Mouse (Mus musculus) hindbrain, embryonic 12.5 days (tissue): ENCODE data around the gene Etv4. TPM values are rescaled to one million over a fixed set of nuclear protein-coding genes. Genes with fewer than 3 reads are reported as not detected.
A peak's percentile ranks its signal among the peaks of the same experiment; 100 is the strongest.

Experiments
- ATAC-seq: fragments of 200-750 bp; cut with Nextera tagmentation; 2 replicates; pipeline ENCODE4 v1.8.0; 2017; ENCODE audit warnings: moderate TSS enrichment; ENCODE audit not compliant: low FRiP score
- H3K27ac ChIP-seq: fragments of 300-500 bp; sonication (generic); 2 replicates; pipeline ENCODE4 v1.5.1; 2016; ENCODE audit warnings: mild to moderate bottlenecking
- H3K27me3 ChIP-seq: fragments of 300-500 bp; sonication (generic); 2 replicates; pipeline ENCODE4 v1.6.1; 2016; ENCODE audit warnings: mild to moderate bottlenecking
- H3K36me3 ChIP-seq: fragments of 300-500 bp; sonication (generic); 2 replicates; pipeline ENCODE4 v1.6.1; 2016; ENCODE audit warnings: mild to moderate bottlenecking
- H3K4me1 ChIP-seq: fragments of 300-500 bp; sonication (generic); 2 replicates; pipeline ENCODE4 v1.6.1; 2016
- H3K4me2 ChIP-seq: fragments of 300-500 bp; sonication (generic); replicated peaks from 2 replicates; pipeline ENCODE4 v1.6.1; 2016; ENCODE audit warnings: mild to moderate bottlenecking
- H3K4me3 ChIP-seq: fragments of 300-500 bp; sonication (generic); 2 replicates; pipeline ENCODE4 v1.5.1; 2016; ENCODE audit warnings: mild to moderate bottlenecking
- H3K9ac ChIP-seq: fragments of 300-500 bp; sonication (generic); 2 replicates; pipeline ENCODE4 v1.6.1; 2016; ENCODE audit warnings: mild to moderate bottlenecking, moderate library complexity
- H3K9me3 ChIP-seq: fragments of 300-500 bp; sonication (generic); replicated peaks from 2 replicates; pipeline ENCODE4 v1.6.1; 2016; ENCODE audit warnings: mild to moderate bottlenecking
- WGBS: fragments of 180-500 bp; shearing (Covaris S2); methylation state at CpG from one replicate; pipeline ENCODE4 v1.1.7; 2016; 5-methylcytosine and 5-hydroxymethylcytosine counted together
- polyA plus RNA-seq: library from polyadenylated mRNA; unstranded; fragments of >200 nt; fragmentation: Nextera tagmentation; extraction: Ambion mirVana; gene quantifications from 2 replicates; pipeline ENCODE4 v1.2.1, GENCODE M21; 2016

Etv4 gene
- polyA plus RNA-seq, 1 experiment from 2014 or later: 8.4 TPM

DNA sequence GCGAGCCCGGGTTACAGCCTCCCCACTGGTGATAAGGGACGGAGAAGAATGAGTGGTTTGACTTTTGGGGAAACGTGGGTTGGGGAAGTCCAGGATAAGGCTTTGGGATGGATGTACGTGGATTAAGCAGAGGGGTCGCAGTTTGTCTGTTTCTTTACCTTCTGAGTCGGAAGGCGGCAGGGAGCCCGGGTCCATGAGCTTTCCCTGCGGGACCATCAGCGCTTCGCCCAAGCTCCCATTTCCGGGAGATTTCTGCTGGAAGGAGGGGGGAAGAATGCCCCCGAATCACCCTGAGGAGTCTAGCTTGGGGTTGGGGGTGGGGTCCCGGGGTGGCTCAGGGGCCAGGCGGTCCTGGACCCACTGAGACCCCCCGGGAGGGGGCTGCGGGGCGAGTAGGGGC, 1.1 kb downstream of the Etv4 start:
- Histone ChIP-seq H3K4me3 (peak overlapping the region; percentile 51), H3K36me3 (no peaks in the 10 kb centered on the region), H3K27ac (0 out of 2 replicates have a peak overlapping the region, but pooled peaks have one; percentile 55), H3K9me3 (no peaks in the 10 kb centered on the region), H3K27me3 (peaks cover 87% of the 10 kb centered on the region), H3K4me2 (peak overlapping the region; percentile 97), H3K4me1 (peaks cover 18% of the 10 kb centered on the region), H3K9ac (peak overlapping the region; percentile 69)
- ATAC-seq: no peak
- 2% methylated on average over 19 of the region's 19 CpGs for WGBS

DNA sequence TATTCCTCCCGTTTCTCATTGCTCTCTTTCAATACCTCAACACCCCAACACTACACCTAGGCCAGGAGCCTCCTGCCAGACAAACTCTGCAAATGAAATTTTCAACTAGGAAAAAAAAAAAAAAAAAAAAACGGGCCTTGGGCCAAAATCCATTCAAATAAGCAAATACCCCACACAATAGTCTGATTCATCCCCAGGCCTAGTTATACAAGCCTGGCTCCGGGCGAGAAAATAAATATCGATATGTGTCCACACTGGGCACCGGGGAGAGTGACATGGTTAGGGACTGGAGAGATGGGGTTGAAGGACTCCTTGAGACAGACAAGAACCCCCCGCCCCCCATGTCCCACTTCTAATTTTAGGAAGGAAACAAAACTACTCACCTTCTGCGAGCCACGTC, 1.6 kb downstream of the Etv4 start:
- Histone ChIP-seq H3K4me3 (peak overlapping the region; percentile 51), H3K4me2 (peak overlapping the region; percentile 97), H3K27me3 (peaks cover 82% of the 10 kb centered on the region), H3K27ac (no peak overlapping the region), H3K4me1 (peaks cover 18% of the 10 kb centered on the region), H3K9me3 (no peaks in the 10 kb centered on the region), H3K36me3 (no peaks in the 10 kb centered on the region), H3K9ac (no peak overlapping the region)
- WGBS: 28% methylated on average over 9 of the region's 9 CpGs
- no peak for ATAC-seq

DNA sequence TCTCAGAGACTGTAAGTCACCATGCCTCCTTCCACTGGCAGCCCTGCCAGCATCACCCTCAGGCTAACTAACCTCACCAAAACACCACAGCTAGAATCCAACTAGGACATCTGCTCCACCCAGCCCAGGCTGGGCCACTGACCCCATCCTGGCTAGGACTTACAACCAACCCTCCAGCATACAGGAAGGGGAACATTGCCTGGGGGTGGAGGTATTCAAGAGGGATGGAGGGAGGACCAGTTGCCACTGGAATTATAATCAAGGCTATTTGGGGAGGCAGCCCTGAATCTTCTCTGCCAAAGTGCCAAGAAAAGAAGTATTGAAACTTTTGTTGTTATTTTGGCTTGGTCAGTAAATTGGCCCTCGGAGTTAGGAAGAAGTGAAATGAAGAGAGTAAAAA, 2.0 kb downstream of the Etv4 start:
- Histone ChIP-seq H3K36me3 (no peaks in the 10 kb centered on the region), H3K4me3 (no peak overlapping the region), H3K4me2 (0 out of 2 replicates have a peak overlapping the region, but pooled peaks have one; percentile 2), H3K9ac (no peak overlapping the region), H3K27me3 (peaks cover 80% of the 10 kb centered on the region), H3K4me1 (peaks cover 18% of the 10 kb centered on the region), H3K9me3 (no peaks in the 10 kb centered on the region), H3K27ac (no peak overlapping the region)
- WGBS: 70% methylated on average over 1 of the region's 1 CpGs
- no peak for ATAC-seq

DNA sequence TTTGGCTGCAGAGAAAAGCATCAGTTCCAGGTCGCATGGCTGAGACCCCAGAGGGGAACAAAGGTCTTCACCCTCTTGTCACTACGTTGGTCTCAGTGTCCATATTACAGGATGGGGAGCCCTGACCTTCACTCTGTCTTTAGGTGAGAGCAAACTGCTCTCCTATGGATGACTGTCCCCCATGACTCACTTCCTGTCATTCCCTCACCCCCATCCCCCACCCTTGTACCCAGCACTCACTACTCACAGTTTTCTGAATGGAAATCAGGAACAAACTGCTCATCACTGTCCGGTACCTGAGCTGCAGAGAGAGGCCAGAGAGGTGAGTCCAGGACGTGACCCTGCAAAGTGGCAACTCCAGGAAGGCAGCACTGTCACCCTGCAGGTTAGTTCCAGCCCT, 8.3 kb downstream of the Etv4 start:
- no peak overlapping the region for H3K9ac ChIP-seq
- no peaks in the 10 kb centered on the region for H3K36me3 ChIP-seq
- ATAC-seq: no peak
- 75% methylated on average over 4 of the region's 4 CpGs for WGBS
- H3K9me3 ChIP-seq: no peaks in the 10 kb centered on the region
- H3K27ac ChIP-seq: no peak overlapping the region
- peaks cover 8% of the 10 kb centered on the region for H3K4me1 ChIP-seq
- H3K27me3 ChIP-seq: peaks cover 62% of the 10 kb centered on the region
- no peak overlapping the region for H3K4me3 ChIP-seq
- H3K4me2 ChIP-seq: no peak overlapping the region

DNA sequence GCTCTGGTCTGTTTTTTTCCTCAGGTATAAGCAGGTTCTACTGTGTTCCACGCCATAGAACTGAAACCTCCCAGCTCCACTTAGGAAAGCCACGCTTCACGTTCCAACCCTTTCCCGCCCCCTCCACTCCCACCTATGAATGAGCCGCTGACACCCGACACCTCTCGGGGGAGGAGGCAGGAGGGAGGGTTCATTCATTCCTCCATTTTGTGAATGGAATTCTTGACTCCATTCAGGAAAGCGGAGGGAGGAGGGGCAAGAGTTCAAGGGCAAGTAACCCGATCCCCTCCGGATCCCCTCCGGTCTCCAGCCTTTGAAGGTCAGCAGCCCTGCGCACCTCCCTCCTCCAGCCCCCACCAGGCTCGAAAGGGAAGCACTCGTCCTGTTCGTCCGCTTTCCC, 12.7 kb downstream of the Etv4 start:
- Histone ChIP-seq H3K27ac (no peak overlapping the region), H3K9ac (no peak overlapping the region), H3K4me2 (peak overlapping the region; percentile 44), H3K4me1 (peaks cover 11% of the 10 kb centered on the region), H3K4me3 (no peak overlapping the region), H3K9me3 (no peaks in the 10 kb centered on the region), H3K27me3 (peaks cover 66% of the 10 kb centered on the region), H3K36me3 (peaks cover 22% of the 10 kb centered on the region)
- 1% methylated on average over 16 of the region's 16 CpGs for WGBS
- peak; percentile 43; the same call in 1 of the 2 replicates for ATAC-seq

DNA sequence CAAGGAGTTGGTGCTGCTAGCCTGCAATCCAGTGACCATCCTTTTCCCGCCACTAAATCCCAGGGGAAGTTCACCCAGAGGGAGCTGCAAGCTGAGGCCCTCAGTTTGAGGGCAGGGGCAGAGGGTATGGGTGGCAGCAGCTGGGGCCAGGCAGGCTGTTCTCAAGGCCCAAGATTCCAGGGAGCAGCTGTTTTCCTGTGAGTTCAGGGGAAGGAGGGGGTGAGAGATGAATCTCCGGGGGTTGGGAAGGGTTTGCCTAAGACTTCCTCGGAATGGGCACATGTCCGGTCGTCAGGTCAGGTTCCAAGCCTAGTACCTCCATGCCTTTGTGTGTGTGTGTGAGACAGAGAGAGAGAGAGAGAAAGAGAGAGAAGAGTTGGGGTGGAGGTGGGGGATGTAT, 13.1 kb downstream of the Etv4 start:
- peak overlapping the region; percentile 44 for H3K4me2 ChIP-seq
- H3K27me3 ChIP-seq: peaks cover 65% of the 10 kb centered on the region
- peaks cover 11% of the 10 kb centered on the region for H3K4me1 ChIP-seq
- H3K9me3 ChIP-seq: no peaks in the 10 kb centered on the region
- no peak overlapping the region for H3K27ac ChIP-seq
- peaks cover 26% of the 10 kb centered on the region for H3K36me3 ChIP-seq
- peak; percentile 16; the same call in 1 of the 2 replicates for ATAC-seq
- H3K4me3 ChIP-seq: no peak overlapping the region
- WGBS: 4% methylated on average over 5 of the region's 5 CpGs
- no peak overlapping the region for H3K9ac ChIP-seq

DNA sequence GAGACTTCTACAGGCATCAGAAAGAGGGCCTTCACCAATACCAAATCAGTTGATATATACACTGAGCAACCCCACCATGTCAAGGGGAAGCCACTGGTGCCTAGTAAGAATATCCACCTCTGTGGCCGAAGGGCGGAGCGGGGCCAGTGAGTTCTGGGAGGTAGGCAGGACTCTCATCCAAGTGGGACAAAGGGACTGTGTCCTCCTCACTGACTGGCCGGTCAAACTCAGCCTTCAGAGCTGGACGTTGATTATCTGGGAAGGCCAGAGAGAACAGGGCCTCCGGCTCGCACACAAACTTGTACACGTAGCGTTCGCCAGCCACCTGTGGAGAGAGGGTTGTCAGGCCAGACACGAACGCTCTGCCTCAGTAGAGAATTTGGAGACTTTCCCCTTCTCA, 14.9 kb downstream of the Etv4 start:
- Histone ChIP-seq H3K27me3 (peaks cover 56% of the 10 kb centered on the region), H3K4me3 (no peak overlapping the region), H3K4me2 (no peak overlapping the region), H3K36me3 (peaks cover 41% of the 10 kb centered on the region), H3K9me3 (no peaks in the 10 kb centered on the region), H3K27ac (no peak overlapping the region), H3K9ac (no peak overlapping the region), H3K4me1 (peaks cover 11% of the 10 kb centered on the region)
- whole genome bisulfite sequencing: 88% methylated on average over 12 of the region's 12 CpGs
- ATAC-seq: no peak

DNA sequence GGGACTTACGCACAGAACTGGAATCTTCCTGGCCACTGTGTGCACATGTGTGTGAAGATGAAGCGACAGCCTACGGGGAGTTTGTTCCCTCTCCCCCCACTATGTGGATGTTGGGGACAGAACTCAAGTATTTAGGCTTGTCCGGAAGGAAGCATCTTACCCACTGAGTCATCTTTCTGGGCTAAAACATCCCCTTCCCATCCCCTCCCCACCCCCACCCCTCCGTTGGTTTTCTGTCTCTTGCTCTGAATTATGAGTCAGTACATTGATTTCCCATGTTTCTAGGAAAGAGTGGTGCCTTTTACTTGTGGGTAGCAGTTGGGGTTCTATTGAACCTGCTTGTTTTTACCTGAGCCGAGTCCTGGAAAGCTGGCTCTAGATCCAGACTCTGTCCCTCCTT, 16.4 kb downstream of the Etv4 start:
- Histone ChIP-seq H3K9me3 (no peaks in the 10 kb centered on the region), H3K36me3 (peaks cover 57% of the 10 kb centered on the region), H3K4me2 (no peak overlapping the region), H3K27me3 (peaks cover 41% of the 10 kb centered on the region), H3K4me3 (no peak overlapping the region), H3K27ac (no peak overlapping the region), H3K9ac (no peak overlapping the region), H3K4me1 (peaks cover 11% of the 10 kb centered on the region)
- 92% methylated on average over 6 of the region's 6 CpGs for WGBS
- no peak for ATAC-seq

DNA sequence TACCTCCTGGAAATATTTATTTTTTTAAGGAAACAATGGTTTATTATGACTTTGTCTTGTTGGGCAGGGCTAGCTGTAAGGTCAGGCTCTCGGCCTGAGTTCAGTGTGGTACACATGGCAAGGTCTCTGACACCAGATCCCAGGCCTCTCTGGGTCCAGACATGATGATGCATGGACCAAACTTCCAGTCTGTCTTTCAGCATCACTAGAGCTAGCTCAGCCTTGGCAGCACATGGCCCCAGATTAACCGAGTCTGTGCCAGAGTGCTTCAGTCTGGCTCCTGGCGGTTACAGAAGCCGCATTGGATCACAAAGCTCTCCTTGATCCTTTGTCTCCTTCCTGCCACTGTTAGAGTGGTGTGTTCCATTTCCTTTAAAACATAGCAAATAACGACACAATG, 17.8 kb downstream of the Etv4 start:
- H3K36me3 ChIP-seq: peaks cover 62% of the 10 kb centered on the region

DNA sequence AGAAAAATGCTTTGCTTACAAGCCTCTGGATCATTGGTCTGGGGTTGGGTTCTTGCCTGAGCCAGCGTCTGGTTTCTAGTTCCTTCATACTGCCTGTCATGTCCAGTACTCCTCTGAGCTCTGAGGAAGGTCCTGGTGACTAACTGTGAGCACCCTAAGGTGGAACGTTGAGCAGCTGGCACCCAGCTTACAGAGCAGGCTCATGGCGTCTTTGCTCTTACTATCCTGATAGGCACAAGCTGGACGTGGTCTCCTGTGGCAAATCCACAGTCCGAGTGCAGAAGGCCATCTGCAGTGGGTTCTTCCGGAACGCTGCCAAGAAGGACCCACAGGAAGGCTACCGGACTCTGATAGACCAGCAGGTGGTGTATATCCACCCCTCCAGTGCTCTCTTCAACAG, 20.6 kb downstream of the Etv4 start:
- Histone ChIP-seq H3K4me3 (no peak overlapping the region), H3K4me2 (no peak overlapping the region), H3K27me3 (peaks cover 5% of the 10 kb centered on the region; the same call in 1 of the 2 replicates), H3K4me1 (no peaks in the 10 kb centered on the region), H3K9me3 (no peaks in the 10 kb centered on the region), H3K9ac (no peak overlapping the region), H3K27ac (no peak overlapping the region), H3K36me3 (peaks cover 89% of the 10 kb centered on the region)
- 94% methylated on average over 8 of the region's 8 CpGs for WGBS
- ATAC-seq: no peak

More for the DNA sequence above, 17.8 kb downstream of the Etv4 start:
- Histone ChIP-seq H3K27me3 (peaks cover 31% of the 10 kb centered on the region), H3K9ac (no peak overlapping the region), H3K4me1 (peaks cover 7% of the 10 kb centered on the region), H3K9me3 (no peaks in the 10 kb centered on the region), H3K27ac (no peak overlapping the region), H3K4me2 (no peak overlapping the region), H3K4me3 (no peak overlapping the region)
- ATAC-seq: no peak
- 71% methylated on average over 5 of the region's 5 CpGs for WGBS

DNA sequence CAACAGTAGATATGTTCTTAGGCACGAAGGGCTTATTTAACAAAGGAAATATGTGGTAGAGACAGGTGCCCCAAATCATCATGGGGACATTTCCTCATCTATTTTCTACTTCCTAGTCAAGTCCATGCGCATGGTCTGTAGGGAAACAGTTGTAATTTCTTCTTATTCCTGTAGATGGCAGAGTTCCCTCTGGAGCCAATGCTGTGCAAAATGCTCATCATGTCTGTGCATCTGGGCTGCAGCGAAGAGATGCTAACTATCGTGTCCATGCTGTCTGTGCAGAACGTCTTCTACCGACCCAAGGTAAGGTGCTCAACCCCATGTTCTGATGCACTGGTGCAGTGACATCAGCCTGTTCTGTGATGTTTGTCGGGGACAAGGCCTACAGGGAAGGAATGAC, 21.4 kb downstream of the Etv4 start:
- ATAC-seq: no peak
- Histone ChIP-seq H3K36me3 (peaks cover 88% of the 10 kb centered on the region), H3K4me1 (no peaks in the 10 kb centered on the region), H3K9me3 (no peaks in the 10 kb centered on the region), H3K4me3 (no peak overlapping the region), H3K4me2 (no peak overlapping the region), H3K27me3 (no peaks in the 10 kb centered on the region; the same call in 1 of the 2 replicates), H3K9ac (no peak overlapping the region), H3K27ac (no peak overlapping the region)
- WGBS: 66% methylated on average over 7 of the region's 7 CpGs

DNA sequence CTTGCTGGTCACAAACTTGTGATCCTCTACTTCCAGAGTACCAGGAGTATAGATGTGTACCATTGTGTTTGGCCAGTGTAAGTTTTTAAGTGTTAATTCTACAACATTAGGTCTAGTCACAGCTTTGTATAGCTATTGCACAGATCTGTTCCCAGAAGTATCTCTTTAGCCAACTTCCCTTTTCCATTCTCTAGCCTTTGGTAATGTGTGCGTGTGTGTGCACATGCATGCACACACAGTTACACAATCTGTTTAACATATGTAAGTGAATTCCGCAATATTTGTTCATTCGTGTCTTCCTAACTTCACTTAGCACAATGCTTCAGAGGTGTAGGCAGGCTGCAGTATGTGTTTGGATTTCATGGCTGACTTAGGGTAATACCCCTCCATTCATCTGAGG, 25.6 kb downstream of the Etv4 start:
- no peaks in the 10 kb centered on the region for H3K9me3 ChIP-seq
- no peak overlapping the region for H3K4me3 ChIP-seq
- H3K4me1 ChIP-seq: no peaks in the 10 kb centered on the region
- no peak overlapping the region for H3K9ac ChIP-seq
- no peak for ATAC-seq
- WGBS: 89% methylated on average over 3 of the region's 3 CpGs
- H3K27ac ChIP-seq: no peak overlapping the region
- H3K4me2 ChIP-seq: no peak overlapping the region
- no peaks in the 10 kb centered on the region for H3K27me3 ChIP-seq
- peaks cover 87% of the 10 kb centered on the region for H3K36me3 ChIP-seq

DNA sequence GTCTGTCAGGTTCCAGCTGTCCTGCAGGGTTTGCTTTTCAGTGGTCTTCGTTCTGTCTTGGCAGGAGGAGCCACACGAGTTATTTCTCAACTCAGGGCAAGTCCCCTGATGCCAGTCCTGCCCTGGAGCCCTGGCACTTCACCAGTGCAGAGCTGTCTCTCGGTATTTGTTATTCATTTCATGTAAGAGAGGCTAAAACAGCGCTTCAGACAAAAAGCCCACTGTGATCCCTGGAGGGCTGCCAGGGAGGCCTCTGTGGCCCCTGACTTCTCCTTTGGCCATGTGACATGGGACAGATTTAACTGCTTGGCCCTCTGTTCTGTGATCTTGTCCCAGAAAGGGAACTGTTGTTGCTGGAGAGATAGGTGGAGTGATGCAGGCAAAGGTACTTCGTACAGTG, 26.7 kb downstream of the Etv4 start:
- Histone ChIP-seq H3K4me3 (no peak overlapping the region), H3K36me3 (peaks cover 90% of the 10 kb centered on the region), H3K27ac (no peak overlapping the region), H3K4me2 (no peak overlapping the region), H3K9ac (no peak overlapping the region), H3K9me3 (no peaks in the 10 kb centered on the region), H3K4me1 (no peaks in the 10 kb centered on the region), H3K27me3 (no peaks in the 10 kb centered on the region)
- no peak for ATAC-seq
- WGBS: 85% methylated on average over 5 of the region's 5 CpGs
